Mouse (Mus musculus) forebrain, embryonic 10.5 days (tissue): ENCODE results near the gene Spata17. TPM values are rescaled to one million over a fixed set of nuclear protein-coding genes. Genes with fewer than 3 reads are reported as not detected.
A peak's percentile ranks its signal among the peaks of the same experiment; 100 is the strongest.

ENCODE experiments used
- DNase-seq: peaks from one replicate; pipeline ENCODE4 v3.0.0-alpha.2; 2017; ENCODE audit warnings: low spot score; ENCODE audit errors: extremely low spot score
- H3K27ac ChIP-seq: fragments of 300-500 bp; sonication (generic); 2 replicates; pipeline ENCODE4 v1.5.1; 2016; ENCODE audit warnings: mild to moderate bottlenecking
- H3K27me3 ChIP-seq: fragments of 300-500 bp; sonication (generic); 2 replicates; pipeline ENCODE4 v1.6.1; 2016; ENCODE audit warnings: mild to moderate bottlenecking; ENCODE audit not compliant: poor library complexity, severe bottlenecking
- H3K36me3 ChIP-seq: fragments of 300-500 bp; sonication (generic); replicated peaks from 2 replicates; pipeline ENCODE4 v1.6.1; 2016; ENCODE audit warnings: mild to moderate bottlenecking, moderate library complexity
- H3K4me1 ChIP-seq: fragments of 300-500 bp; sonication (generic); 2 replicates; pipeline ENCODE4 v1.6.1; 2016
- H3K4me3 ChIP-seq: fragments of 300-500 bp; sonication (generic); 2 replicates; pipeline ENCODE4 v1.5.1; 2016; ENCODE audit warnings: mild to moderate bottlenecking, moderate library complexity
- H3K9me3 ChIP-seq: fragments of 300-500 bp; sonication (generic); 2 replicates; pipeline ENCODE4 v1.6.1; 2016; ENCODE audit warnings: mild to moderate bottlenecking, moderate library complexity
- WGBS: fragments of 180-500 bp; shearing (Covaris S2); methylation state at CpG from one replicate; pipeline ENCODE4 v1.1.7; 2016; 5-methylcytosine and 5-hydroxymethylcytosine counted together
- polyA plus RNA-seq: library from polyadenylated mRNA; unstranded; fragments of >200 nt; fragmentation: Nextera tagmentation; extraction: Ambion mirVana; gene quantifications from 2 replicates; pipeline ENCODE4 v1.2.1, GENCODE M21; 2016

Spata17 gene
- polyA plus RNA-seq, 1 experiment from 2014 or later, result 1.4 TPM

GRCm38 (mm10) chr1:187008236-187008635 lies 207.0 kb downstream of the Spata17 start:
- Histone ChIP-seq H3K9me3 (no peaks in the 10 kb centered on the region), H3K27ac (no peak overlapping the region), H3K4me3 (no peak overlapping the region), H3K4me1 (0 out of 2 replicates have a peak, but pooled peaks cover 8% of the 10 kb centered on the region), H3K27me3 (no peaks in the 10 kb centered on the region), H3K36me3 (no peaks in the 10 kb centered on the region)
- no peak for DNase-seq
- WGBS, result 87% methylated on average over 7 of the region's 7 CpGs

- no peak overlapping the region for H3K27ac ChIP-seq
- H3K27me3 ChIP-seq, result no peaks in the 10 kb centered on the region
- no peak for DNase-seq
- no peaks in the 10 kb centered on the region for H3K36me3 ChIP-seq
- H3K4me3 ChIP-seq, result no peak overlapping the region
- H3K4me1 ChIP-seq, result 0 out of 2 replicates have a peak, but pooled peaks cover 8% of the 10 kb centered on the region
- no peaks in the 10 kb centered on the region for H3K9me3 ChIP-seq
- 92% methylated on average over 14 of the region's 14 CpGs for WGBS
Observed at GRCm38 (mm10) chr1:187006227-187006925, 208.9 kb downstream of the Spata17 start.

GRCm38 (mm10) chr1:187004306-187004705 lies 211.0 kb downstream of the Spata17 start:
- Histone ChIP-seq H3K9me3 (no peaks in the 10 kb centered on the region), H3K27me3 (no peaks in the 10 kb centered on the region), H3K4me1 (0 out of 2 replicates have a peak, but pooled peaks cover 8% of the 10 kb centered on the region), H3K27ac (no peak overlapping the region), H3K4me3 (no peak overlapping the region), H3K36me3 (no peaks in the 10 kb centered on the region)
- WGBS, result 100% methylated on average over 1 of the region's 1 CpGs
- DNase-seq, result no peak

GRCm38 (mm10) chr1:187003441-187003861 lies 211.8 kb downstream of the Spata17 start:
- peak overlapping the region; percentile 42; the same call in 1 of the 2 replicates for H3K27ac ChIP-seq
- no peak for DNase-seq

GRCm38 (mm10) chr1:186997596-186998304 lies 217.5 kb downstream of the Spata17 start:
- no peak overlapping the region for H3K4me3 ChIP-seq
- H3K36me3 ChIP-seq, result no peaks in the 10 kb centered on the region
- peak overlapping the region; percentile 58; the same call in 1 of the 2 replicates for H3K27ac ChIP-seq
- H3K27me3 ChIP-seq, result no peaks in the 10 kb centered on the region
- H3K4me1 ChIP-seq, result peaks cover 6% of the 10 kb centered on the region; the same call in 1 of the 2 replicates
- no peak for DNase-seq
- WGBS, result 88% methylated on average over 21 of the region's 21 CpGs
- H3K9me3 ChIP-seq, result peaks cover 3% of the 10 kb centered on the region; the same call in 1 of the 2 replicates

More at GRCm38 (mm10) chr1:187003441-187003861, 211.8 kb downstream of the Spata17 start:
- Histone ChIP-seq H3K9me3 (no peaks in the 10 kb centered on the region), H3K27me3 (no peaks in the 10 kb centered on the region), H3K36me3 (no peaks in the 10 kb centered on the region), H3K4me3 (no peak overlapping the region), H3K4me1 (0 out of 2 replicates have a peak, but pooled peaks cover 5% of the 10 kb centered on the region)
- 75% methylated on average over 7 of the region's 7 CpGs for WGBS

Other genes with a start within 250 kb of the Spata17 start
- not detected in 2 replicates for gene D1Pas1, start 248.0 kb downstream of the Spata17 start, polyA plus RNA-seq
- 26.4 and 27.2 TPM in 2 replicates for gene Gpatch2, start within 50 bp of the Spata17 start, polyA plus RNA-seq